Mouse (Mus musculus) heart, adult 2 months (tissue): Measurements from ENCODE around the gene Erc2.

Experiments used
- CTCF ChIP-seq: fragments of 200-600 bp; IDR thresholded peaks from 2 replicates; pipeline ENCODE4 v1.8.1; 2022; ENCODE audit warnings: antibody characterized with exemption, mild to moderate bottlenecking, moderate library complexity
- EP300 ChIP-seq: fragments of 200-500 bp; IDR thresholded peaks from 2 replicates; pipeline ENCODE4 v1.6.1; 2011; ENCODE audit warnings: low read depth, low read length, control low read depth; ENCODE audit not compliant: insufficient read depth
- POLR2A ChIP-seq: fragments of 200-500 bp; IDR thresholded peaks from 2 replicates; pipeline ENCODE4 v1.6.1; 2011; ENCODE audit warnings: mild to moderate bottlenecking, low read depth, low read length, control low read depth; ENCODE audit not compliant: insufficient read depth

DNA sequence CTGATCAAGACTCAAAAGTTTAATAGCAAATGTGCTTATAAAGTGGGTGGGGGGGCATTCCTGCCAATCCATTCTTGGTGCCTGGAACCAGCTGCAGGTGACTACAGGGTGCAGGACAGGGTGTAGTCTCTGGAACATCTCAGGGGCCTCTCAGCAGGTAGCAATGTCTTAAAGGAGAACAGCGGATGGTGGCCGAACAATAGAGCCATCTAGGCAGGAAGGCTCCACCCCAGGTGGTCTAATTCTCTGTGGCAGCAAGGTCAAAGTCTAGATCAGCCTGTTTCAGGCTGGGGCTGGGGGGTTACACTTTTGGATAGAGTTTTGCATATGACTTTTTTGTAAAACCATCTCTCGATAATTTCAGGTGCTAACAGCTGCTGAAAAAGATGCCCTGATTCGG is 51.9 kb downstream of the Erc2 start:
- TF ChIP-seq CTCF (no peak), EP300 (no peak), POLR2A (no peak)
